Mouse (Mus musculus): Measurements from ENCODE around the gene Duoxa1.

GRCm38 (mm10) chr2:122356187-122356586 is 42.7 kb upstream of the Duoxa1 start:
- no peak for TF ChIP-seq CTCF (IDR thresholded peaks at IDR 0.05; ENCODE audit: low read depth, low read length)
- TF ChIP-seq POLR2A (IDR thresholded peaks at IDR 0.05; ENCODE audit: borderline replicate concordance, low read depth, low read length), result no peak

All from bone marrow macrophage, adult 2 months (primary cell).